Mouse (Mus musculus) CH12.LX (cell line): Measurements from ENCODE around the gene Eea1. TPM values are rescaled to one million over a fixed set of nuclear protein-coding genes. Genes with fewer than 3 reads are reported as not detected.
A peak's percentile ranks its signal among the peaks of the same experiment; 100 is the strongest.

Experiments
- DNase-seq: peaks from one replicate; pipeline ENCODE4 v3.0.0-alpha.2; 2013; ENCODE audit errors: extremely low read depth
- H3K27ac ChIP-seq: 2 replicates; pipeline ENCODE4 v1.5.1; 2012; ENCODE audit warnings: low read depth, mild to moderate bottlenecking, control low read depth, moderate library complexity; ENCODE audit not compliant: insufficient read depth
- H3K27me3 ChIP-seq: replicated peaks from 2 replicates; pipeline ENCODE3; 2012; ENCODE audit warnings: inconsistent platforms
- H3K36me3 ChIP-seq, 2 experiments: replicated peaks in 1 of 2; 2 replicates each; pipeline versions ENCODE3 to v1.6.1; 2012; ENCODE audit warnings: inconsistent platforms in 1 of 2, low read length in 1 of 2, mild to moderate bottlenecking in 1 of 2, mixed read lengths in 1 of 2, moderate library complexity in 1 of 2; ENCODE audit not compliant: control insufficient read depth in 1 of 2, insufficient read depth in 1 of 2
- H3K4me1 ChIP-seq, 2 experiments: 2 replicates each; pipeline ENCODE4 v1.6.1; 2012; ENCODE audit warnings: inconsistent platforms in 1 of 2, moderate library complexity in 1 of 2; ENCODE audit not compliant: insufficient read depth in 2 of 2, control insufficient read depth in 1 of 2
- H3K4me2 ChIP-seq: 2 replicates; pipeline ENCODE4 v1.6.1; 2012; ENCODE audit warnings: low read depth, mild to moderate bottlenecking, control low read depth; ENCODE audit not compliant: poor library complexity, insufficient read depth, severe bottlenecking
- H3K4me3 ChIP-seq, 3 experiments: fragments of 150-350 bp in 1 of 3; sonication (generic) in 1 of 3; replicated peaks in 1 of 3; 2 replicates each; pipeline versions ENCODE3 to v1.5.1; 2011 to 2012; ENCODE audit warnings: low read depth in 2 of 3, low read length in 2 of 3, mild to moderate bottlenecking in 2 of 3, moderate library complexity in 2 of 3, control low read depth in 1 of 3, improper control_type of control experiment in 1 of 3, inconsistent platforms in 1 of 3, mixed read lengths in 1 of 3; ENCODE audit not compliant: poor library complexity in 1 of 3
- H3K79me2 ChIP-seq: replicated peaks from 2 replicates; pipeline ENCODE4 v1.6.1; 2012; ENCODE audit warnings: mild to moderate bottlenecking, moderate library complexity; ENCODE audit not compliant: control insufficient read depth, poor library complexity, insufficient read depth, severe bottlenecking; ENCODE audit errors: extremely low read depth
- H3K9ac ChIP-seq: 2 replicates; pipeline ENCODE4 v1.6.1; 2012; ENCODE audit warnings: low read depth, mild to moderate bottlenecking, control low read depth, moderate library complexity; ENCODE audit not compliant: insufficient read depth
- H3K9me3 ChIP-seq: replicated peaks from 2 replicates; pipeline ENCODE3; 2012; ENCODE audit warnings: low read length, inconsistent platforms, mixed read lengths
- BHLHE40 ChIP-seq: IDR thresholded peaks from 2 replicates; pipeline ENCODE4 v1.6.1; 2011; ENCODE audit warnings: mild to moderate bottlenecking, low read depth, low read length, improper control_type of control experiment
- CHD1 ChIP-seq: IDR thresholded peaks from 2 replicates; pipeline ENCODE4 v1.6.1; 2012; ENCODE audit warnings: low read depth, low read length, improper control_type of control experiment, inconsistent platforms
- CHD2 ChIP-seq: IDR thresholded peaks from 2 replicates; pipeline ENCODE4 v1.6.1; 2011; ENCODE audit warnings: low read length, improper control_type of control experiment
- CTCF ChIP-seq, 2 experiments: IDR thresholded peaks in 1 of 2; conservative IDR thresholded peaks in 1 of 2; 2 replicates each; pipeline ENCODE4 v1.5.1; 2011 to 2012; ENCODE audit warnings: low read depth in 2 of 2, low read length in 2 of 2, improper control_type of control experiment in 1 of 2, inconsistent platforms in 1 of 2, mild to moderate bottlenecking in 1 of 2, moderate library complexity in 1 of 2
- ELF1 ChIP-seq: IDR thresholded peaks from 2 replicates; pipeline ENCODE4 v1.6.1; 2014; ENCODE audit warnings: low read depth, mild to moderate bottlenecking, inconsistent platforms, low read length, improper control_type of control experiment
- GABPA ChIP-seq: IDR thresholded peaks from 2 replicates; pipeline ENCODE4 v1.6.1; 2012; ENCODE audit warnings: low read depth, low read length, improper control_type of control experiment, inconsistent platforms; ENCODE audit not compliant: insufficient replicate concordance
- IRF4 ChIP-seq: IDR thresholded peaks from 2 replicates; pipeline ENCODE4 v1.6.1; 2014; ENCODE audit warnings: low read depth, mild to moderate bottlenecking, inconsistent platforms, low read length, improper control_type of control experiment
- JUN ChIP-seq: IDR thresholded peaks from 2 replicates; pipeline ENCODE4 v1.6.1; 2011; ENCODE audit warnings: low read depth, mild to moderate bottlenecking, low read length, improper control_type of control experiment, moderate library complexity; ENCODE audit not compliant: insufficient read depth
- JUND ChIP-seq: conservative IDR thresholded peaks from 2 replicates; pipeline ENCODE4 v1.6.1; 2011; ENCODE audit warnings: low read depth, low read length, improper control_type of control experiment
- MEF2A ChIP-seq: IDR thresholded peaks from 2 replicates; pipeline ENCODE4 v1.6.1; 2014; ENCODE audit warnings: low read depth, mild to moderate bottlenecking, inconsistent platforms, low read length, improper control_type of control experiment, borderline replicate concordance
- MXI1 ChIP-seq: IDR thresholded peaks from 2 replicates; pipeline ENCODE4 v1.6.1; 2011; ENCODE audit warnings: mild to moderate bottlenecking, low read depth, low read length, improper control_type of control experiment
- MYC ChIP-seq: IDR thresholded peaks from 2 replicates; pipeline ENCODE4 v1.6.1; 2011; ENCODE audit warnings: low read depth, mild to moderate bottlenecking, improper control_type of control experiment, low read length
- NELFE ChIP-seq: IDR thresholded peaks from 2 replicates; pipeline ENCODE4 v1.6.1; 2011; ENCODE audit warnings: low read depth, low read length, improper control_type of control experiment
- NRF1 ChIP-seq: IDR thresholded peaks from 2 replicates; pipeline ENCODE4 v1.6.1; 2014; ENCODE audit warnings: low read depth, mild to moderate bottlenecking, inconsistent platforms, low read length, improper control_type of control experiment, moderate library complexity
- PAX5 ChIP-seq: IDR thresholded peaks from 2 replicates; pipeline ENCODE4 v1.6.1; 2012; ENCODE audit warnings: low read length, inconsistent platforms, mixed read lengths
- POLR2AphosphoS2 ChIP-seq: IDR thresholded peaks from 2 replicates; pipeline ENCODE4 v1.6.1; 2011; ENCODE audit warnings: low read depth, low read length, improper control_type of control experiment
- RAD21 ChIP-seq: IDR thresholded peaks from 2 replicates; pipeline ENCODE4 v1.6.1; 2011; ENCODE audit warnings: low read depth, mild to moderate bottlenecking, low read length, improper control_type of control experiment, moderate library complexity
- SIN3A ChIP-seq: IDR thresholded peaks from 2 replicates; pipeline ENCODE4 v1.6.1; 2012; ENCODE audit warnings: low read length, improper control_type of control experiment, inconsistent platforms
- SMC3 ChIP-seq: IDR thresholded peaks from 2 replicates; pipeline ENCODE4 v1.6.1; 2011; ENCODE audit warnings: low read depth, low read length, improper control_type of control experiment
- TBP ChIP-seq: conservative IDR thresholded peaks from 2 replicates; pipeline ENCODE4 v1.6.1; 2011; ENCODE audit warnings: low read depth, low read length, improper control_type of control experiment
- USF1 ChIP-seq: IDR thresholded peaks from 2 replicates; pipeline ENCODE4 v1.6.1; 2014; ENCODE audit warnings: low read depth, mild to moderate bottlenecking, inconsistent platforms, low read length, improper control_type of control experiment
- ZC3H11A ChIP-seq: IDR thresholded peaks from 2 replicates; pipeline ENCODE4 v1.6.1; 2012; ENCODE audit warnings: low read depth, mild to moderate bottlenecking, inconsistent platforms, low read length, improper control_type of control experiment
- ZKSCAN1 ChIP-seq: IDR thresholded peaks from 2 replicates; pipeline ENCODE4 v1.6.1; 2012; ENCODE audit warnings: low read depth, inconsistent platforms, low read length, improper control_type of control experiment, borderline replicate concordance
- ZMIZ1 ChIP-seq: IDR thresholded peaks from 2 replicates; pipeline ENCODE4 v1.6.1; 2012; ENCODE audit warnings: low read depth, mild to moderate bottlenecking, inconsistent platforms, low read length, improper control_type of control experiment
- dilution Hi-C: fragments of 300-500 bp; cut with MboI; formaldehyde crosslinking; loops from 2 replicates; pipeline ENCODE4 v1.14.3; 2020; ENCODE audit warnings: low sequenced_read_pairs; ENCODE audit not compliant: extremely low pct_unique_long_range_greater_than_20kb, extremely low pct_ligation_motif_present
- in situ Hi-C: fragments of 300-500 bp; cut with MboI; formaldehyde crosslinking; loops from 3 replicates; pipeline ENCODE4 v1.14.3; 2019; ENCODE audit warnings: low sequenced_read_pairs, low pct_ligation_motif_present, low pct_unique_long_range_greater_than_20kb, mixed read lengths
- polyA plus RNA-seq: library from polyadenylated mRNA; unstranded; fragments of >175 nt; gene quantifications from 2 replicates; pipeline ENCODE4 v1.2.1, GENCODE M21; 2012; ENCODE audit warnings: low read depth; ENCODE audit not compliant: insufficient read length
- total RNA-seq, 2 experiments: library from RNA; depleted of rRNA; stranded (reverse); fragments of 300-350 nt in 1 of 2; fragments of >200 nt in 1 of 2; gene quantifications; 2 replicates each; pipeline ENCODE4 v1.2.3; 2012 to 2014

Eea1 gene
- total and polyA plus RNA-seq, 3 experiments, result 13.3 to 15.7 (median 13.3) TPM

DNA sequence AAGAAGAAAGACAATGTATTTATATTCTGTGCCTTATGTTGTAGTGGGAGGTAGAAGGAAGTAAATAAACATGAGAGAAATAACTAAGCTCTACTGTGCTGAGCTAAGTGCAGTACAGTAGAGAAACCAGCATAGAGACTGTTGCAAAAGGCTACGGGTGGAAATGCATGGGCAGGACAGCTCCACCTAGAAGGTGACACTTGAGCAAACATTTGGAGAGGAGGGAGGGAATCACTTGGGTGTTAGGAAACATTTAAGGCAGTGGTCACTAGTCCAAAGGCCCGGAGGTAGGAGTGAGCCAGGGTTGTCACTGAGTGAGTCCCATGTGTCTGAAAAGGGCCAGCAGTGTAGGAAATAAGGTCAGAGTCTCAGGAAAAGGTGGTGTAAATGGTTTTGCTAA lies 77.0 kb downstream of the Eea1 start:
- peaks cover 3 to 22% of the 10 kb centered on the region in 2 experiments; a peak in 2 of 4 replicates for H3K4me1 ChIP-seq
- no peak for DNase-seq
- H3K27me3 ChIP-seq, result no peaks in the 10 kb centered on the region
- no peak overlapping the region for H3K4me3 ChIP-seq
- no peak for TF ChIP-seq MXI1
- TF ChIP-seq JUND, result no peak
- TF ChIP-seq CHD2, result no peak
- TF ChIP-seq USF1, result no peak
- no peak overlapping the region for H3K4me2 ChIP-seq
- no peak overlapping the region for H3K9ac ChIP-seq
- H3K9me3 ChIP-seq, result no peaks in the 10 kb centered on the region
- no peaks in the 10 kb centered on the region for H3K79me2 ChIP-seq
- in situ Hi-C loops (loop anchor here (10.0 kb wide), 1 partner anchor 103 kb away; no protein-coding TSS in a partner anchor), dilution Hi-C loops (no loop called here)
- H3K36me3 ChIP-seq, result peaks cover 33 to 68% of the 10 kb centered on the region in 2 experiments
- H3K27ac ChIP-seq, result no peak overlapping the region

DNA sequence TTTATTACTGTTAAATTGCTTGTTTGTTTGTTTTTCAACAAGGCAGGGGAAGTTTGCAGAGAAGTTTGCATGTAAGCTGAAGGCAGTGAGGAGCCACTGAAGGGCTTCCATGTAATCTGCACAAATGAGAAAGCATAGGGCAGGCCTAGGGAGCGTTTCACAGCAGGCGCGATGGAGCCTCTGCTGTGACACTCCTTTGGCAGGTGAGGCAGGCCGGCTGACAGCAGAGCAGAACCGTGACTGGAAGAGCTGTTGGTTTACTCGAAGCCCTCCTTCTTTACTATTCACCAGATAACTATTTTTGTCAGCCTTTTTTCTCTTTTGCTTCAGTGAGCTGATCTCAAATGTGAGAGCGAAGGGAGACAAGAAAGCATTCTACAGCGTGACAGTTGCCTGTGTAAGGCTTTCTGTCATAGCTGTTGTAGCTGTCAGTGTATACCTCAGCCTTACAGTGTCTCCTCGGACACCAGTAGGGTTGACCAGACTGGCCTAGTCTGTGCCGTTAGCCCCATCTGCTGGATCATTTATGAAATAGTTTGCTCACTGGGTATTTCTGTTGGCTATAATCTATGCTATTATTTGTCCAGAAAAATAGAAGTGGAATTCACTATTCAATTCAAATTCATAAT lies 93.0 kb downstream of the Eea1 start:
- TF ChIP-seq ZC3H11A (peak; percentile 67), MEF2A (no peak), CTCF (conservative IDR thresholded peaks at IDR 0.05 in 1 of 2, IDR thresholded peaks at IDR 0.05 in 1 of 2; ENCODE audit: low read depth in 2 of 2, low read length in 2 of 2) (peak; percentile 19 to 85; a peak in 3 of 4 replicates), TBP (no peak), SMC3 (peak; percentile 86), SIN3A (no peak), RAD21 (peak; percentile 88)
- TF ChIP-seq, all 38 proteins: peak for 4
- dilution Hi-C loops, result no loop called here
- Histone ChIP-seq H3K27ac (no peak overlapping the region), H3K9ac (no peak overlapping the region), H3K4me1 (no peaks in the 10 kb centered on the region), H3K27me3 (no peaks in the 10 kb centered on the region), H3K36me3 (peaks cover 32 to 57% of the 10 kb centered on the region in 2 experiments), H3K9me3 (no peaks in the 10 kb centered on the region), H3K4me2 (no peak overlapping the region), H3K79me2 (no peaks in the 10 kb centered on the region), H3K4me3 (no peak overlapping the region)
- in situ Hi-C loops, result loop anchor here (25.0 kb wide), 1 partner anchor 471 kb away; the partner anchor contains the start of gene Nudt4
- peak; percentile 49 for DNase-seq

DNA sequence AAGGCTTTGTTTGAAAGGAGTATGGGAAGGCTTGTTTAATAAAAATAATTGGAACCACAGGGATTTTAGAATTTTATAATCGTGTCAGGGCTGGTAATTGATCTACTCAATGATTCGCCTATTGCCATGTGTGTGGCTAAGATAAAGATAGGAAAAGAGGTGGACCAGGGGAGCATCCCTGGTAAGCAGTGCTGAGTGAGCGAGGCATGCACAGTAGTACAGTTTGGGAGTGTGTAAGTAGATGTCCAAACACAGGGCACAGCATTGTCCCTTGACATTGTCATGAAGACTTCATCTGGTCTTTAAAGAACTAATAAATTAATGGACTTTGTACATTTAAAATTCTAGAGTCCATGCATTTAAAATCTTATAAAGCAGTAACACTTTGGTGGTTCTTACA lies 93.7 kb downstream of the Eea1 start:
- Histone ChIP-seq H3K4me3 (no peak overlapping the region), H3K9me3 (no peaks in the 10 kb centered on the region), H3K4me2 (no peak overlapping the region), H3K27me3 (no peaks in the 10 kb centered on the region), H3K4me1 (no peaks in the 10 kb centered on the region), H3K36me3 (peaks cover 37 to 64% of the 10 kb centered on the region in 2 experiments), H3K9ac (no peak overlapping the region), H3K79me2 (no peaks in the 10 kb centered on the region), H3K27ac (no peak overlapping the region)
- dilution Hi-C loops (no loop called here), in situ Hi-C loops (loop anchor here (25.0 kb wide), 1 partner anchor 472 kb away; the partner anchor contains the start of gene Nudt4)
- TF ChIP-seq BHLHE40 (no peak), TBP (no peak), SIN3A (no peak), SMC3 (no peak), NRF1 (no peak), POLR2AphosphoS2 (no peak), NELFE (no peak), ZKSCAN1 (no peak), ZMIZ1 (no peak), MYC (no peak), GABPA (no peak), JUN (no peak), ZC3H11A (no peak), CHD1 (no peak), IRF4 (no peak), ELF1 (no peak), CTCF (conservative IDR thresholded peaks at IDR 0.05 in 1 of 2, IDR thresholded peaks at IDR 0.05 in 1 of 2; ENCODE audit: low read depth in 2 of 2, low read length in 2 of 2) (no peak), PAX5 (no peak)
- no peak for DNase-seq
